Mouse (Mus musculus): ENCODE data around the gene Yipf7.

DNA sequence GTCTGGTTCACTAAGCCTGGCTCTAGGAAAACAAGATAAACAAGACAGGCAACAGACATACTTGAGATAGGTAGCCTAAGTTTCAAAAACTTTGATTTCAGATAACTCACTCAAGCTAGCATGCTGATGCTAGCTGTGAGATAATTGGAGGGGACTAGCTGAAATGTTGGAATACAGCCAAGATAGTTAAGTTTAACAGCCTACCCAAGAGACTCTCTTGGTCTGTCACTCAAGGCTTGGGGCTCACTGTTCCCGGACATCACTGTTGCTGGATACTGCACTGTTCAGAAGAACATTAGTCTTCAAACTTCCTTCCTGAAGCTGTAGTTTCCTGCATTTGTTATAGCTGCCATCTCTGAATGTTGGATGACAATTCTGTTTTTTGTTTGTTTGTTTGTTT lies 74.9 kb downstream of the Yipf7 start:
- TF ChIP-seq CTCF (IDR thresholded peaks at IDR 0.05; ENCODE audit: low read depth) = no peak
- no peak for TF ChIP-seq EP300 (IDR thresholded peaks at IDR 0.05; ENCODE audit: low read depth)

Data from heart, postnatal 0 days (tissue).